Mouse (Mus musculus): ENCODE data around the gene Gm49661. TPM values are rescaled to one million over a fixed set of nuclear protein-coding genes. Genes with fewer than 3 reads are reported as not detected.

Gm49661 gene
- polyA plus RNA-seq, 1 experiment, result not detected

- no peaks in the 10 kb centered on the region; the same call in 1 of the 2 replicates for H3K4me1 ChIP-seq (ENCODE audit: control insufficient read depth, insufficient read depth, low read length)
- 8% methylated on average over 51 of the region's 52 CpGs for WGBS
- H3K4me3 ChIP-seq (replicated peaks; ENCODE audit: control insufficient read depth, low read depth, low read length), result no peak overlapping the region
- TF ChIP-seq CTCF (IDR thresholded peaks at IDR 0.05; ENCODE audit: control insufficient read depth, insufficient read depth, low read length), result peak; percentile 82
- TF ChIP-seq POLR2A (IDR thresholded peaks at IDR 0.05; ENCODE audit: borderline replicate concordance, control insufficient read depth, low read depth, low read length), result no peak
- no peak overlapping the region for H3K27ac ChIP-seq (ENCODE audit: control insufficient read depth, insufficient read depth, low read depth, low read length, poor library complexity)
Observed at GRCm38 (mm10) chr8:84928456-84929306, 40.6 kb downstream of the Gm49661 start.

GRCm38 (mm10) chr8:84927513-84927912 is 41.7 kb downstream of the Gm49661 start:
- 75% methylated on average over 1 of the region's 1 CpGs for WGBS
- TF ChIP-seq POLR2A (IDR thresholded peaks at IDR 0.05; ENCODE audit: borderline replicate concordance, control insufficient read depth, low read depth, low read length) (no peak), CTCF (IDR thresholded peaks at IDR 0.05; ENCODE audit: control insufficient read depth, insufficient read depth, low read length) (no peak)
- no peaks in the 10 kb centered on the region; the same call in 1 of the 2 replicates for H3K4me1 ChIP-seq (ENCODE audit: control insufficient read depth, insufficient read depth, low read length)
- H3K4me3 ChIP-seq (replicated peaks; ENCODE audit: control insufficient read depth, low read depth, low read length), result no peak overlapping the region
- H3K27ac ChIP-seq (ENCODE audit: control insufficient read depth, insufficient read depth, low read depth, low read length, poor library complexity), result no peak overlapping the region

- 30% methylated on average over 7 of the region's 7 CpGs for WGBS
- H3K4me1 ChIP-seq (ENCODE audit: control insufficient read depth, insufficient read depth, low read length), result no peaks in the 10 kb centered on the region; the same call in 1 of the 2 replicates
- no peak overlapping the region for H3K27ac ChIP-seq (ENCODE audit: control insufficient read depth, insufficient read depth, low read depth, low read length, poor library complexity)
- TF ChIP-seq CTCF (IDR thresholded peaks at IDR 0.05; ENCODE audit: control insufficient read depth, insufficient read depth, low read length) (no peak), POLR2A (IDR thresholded peaks at IDR 0.05; ENCODE audit: borderline replicate concordance, control insufficient read depth, low read depth, low read length) (no peak)
- no peak overlapping the region for H3K4me3 ChIP-seq (replicated peaks; ENCODE audit: control insufficient read depth, low read depth, low read length)
Observed at GRCm38 (mm10) chr8:84925557-84925956, 43.7 kb downstream of the Gm49661 start.

GRCm38 (mm10) chr8:84921596-84921995 is 47.6 kb downstream of the Gm49661 start:
- 77% methylated on average over 2 of the region's 2 CpGs for WGBS
- no peak overlapping the region for H3K27ac ChIP-seq (ENCODE audit: control insufficient read depth, insufficient read depth, low read depth, low read length, poor library complexity)
- H3K4me3 ChIP-seq (replicated peaks; ENCODE audit: control insufficient read depth, low read depth, low read length), result no peak overlapping the region
- no peaks in the 10 kb centered on the region for H3K4me1 ChIP-seq (ENCODE audit: control insufficient read depth, insufficient read depth, low read length)
- TF ChIP-seq POLR2A (IDR thresholded peaks at IDR 0.05; ENCODE audit: borderline replicate concordance, control insufficient read depth, low read depth, low read length) (no peak), CTCF (IDR thresholded peaks at IDR 0.05; ENCODE audit: control insufficient read depth, insufficient read depth, low read length) (no peak)

GRCm38 (mm10) chr8:84918646-84919045 is 50.6 kb downstream of the Gm49661 start:
- Histone ChIP-seq H3K4me1 (ENCODE audit: control insufficient read depth, insufficient read depth, low read length) (no peaks in the 10 kb centered on the region), H3K4me3 (replicated peaks; ENCODE audit: control insufficient read depth, low read depth, low read length) (no peak overlapping the region), H3K27ac (ENCODE audit: control insufficient read depth, insufficient read depth, low read depth, low read length, poor library complexity) (no peak overlapping the region)
- TF ChIP-seq POLR2A (IDR thresholded peaks at IDR 0.05; ENCODE audit: borderline replicate concordance, control insufficient read depth, low read depth, low read length), result no peak
- no peak for TF ChIP-seq CTCF (IDR thresholded peaks at IDR 0.05; ENCODE audit: control insufficient read depth, insufficient read depth, low read length)
- 88% methylated on average over 15 of the region's 15 CpGs for WGBS

GRCm38 (mm10) chr8:84917781-84918180 is 51.5 kb downstream of the Gm49661 start:
- Histone ChIP-seq H3K4me3 (replicated peaks; ENCODE audit: control insufficient read depth, low read depth, low read length) (no peak overlapping the region), H3K27ac (ENCODE audit: control insufficient read depth, insufficient read depth, low read depth, low read length, poor library complexity) (no peak overlapping the region), H3K4me1 (ENCODE audit: control insufficient read depth, insufficient read depth, low read length) (peaks cover 3% of the 10 kb centered on the region)
- TF ChIP-seq POLR2A (IDR thresholded peaks at IDR 0.05; ENCODE audit: borderline replicate concordance, control insufficient read depth, low read depth, low read length) (no peak), CTCF (IDR thresholded peaks at IDR 0.05; ENCODE audit: control insufficient read depth, insufficient read depth, low read length) (no peak)
- WGBS, result 61% methylated on average over 20 of the region's 20 CpGs

Other genes with a start within 250 kb of the Gm49661 start
- 12.0 and 27.2 TPM in 2 replicates for gene G430095P16Rik, start 246.4 kb downstream of the Gm49661 start, polyA plus RNA-seq (2011; ENCODE audit: insufficient read depth, insufficient read length, low replicate concordance, missing spikeins)
- 20.6 and 23.7 TPM in 2 replicates for gene Nfix, start 169.1 kb downstream of the Gm49661 start, polyA plus RNA-seq (2011; ENCODE audit: insufficient read depth, insufficient read length, low replicate concordance, missing spikeins)
- 2.2 and 3.3 TPM in 2 replicates for gene Dand5, start 146.6 kb downstream of the Gm49661 start, polyA plus RNA-seq (2011; ENCODE audit: insufficient read depth, insufficient read length, low replicate concordance, missing spikeins)
- gene Gadd45gip1, start 137.9 kb downstream of the Gm49661 start, polyA plus RNA-seq (2011; ENCODE audit: insufficient read depth, insufficient read length, low replicate concordance, missing spikeins), result 9.2 and 20.5 TPM in 2 replicates
- gene Rad23a, start 128.8 kb downstream of the Gm49661 start, polyA plus RNA-seq (2011; ENCODE audit: insufficient read depth, insufficient read length, low replicate concordance, missing spikeins), result 169 and 222 TPM in 2 replicates
- gene Calr, start 122.5 kb downstream of the Gm49661 start, polyA plus RNA-seq (2011; ENCODE audit: insufficient read depth, insufficient read length, low replicate concordance, missing spikeins), result 342 and 475 TPM in 2 replicates
- 36.6 and 59.1 TPM in 2 replicates for gene Farsa, start 112.4 kb downstream of the Gm49661 start, polyA plus RNA-seq (2011; ENCODE audit: insufficient read depth, insufficient read length, low replicate concordance, missing spikeins)
- 32.6 and 36.7 TPM in 2 replicates for gene Syce2, start 97.3 kb downstream of the Gm49661 start, polyA plus RNA-seq (2011; ENCODE audit: insufficient read depth, insufficient read length, low replicate concordance, missing spikeins)
- 19.1 and 33.0 TPM in 2 replicates for gene Gcdh, start 75.5 kb downstream of the Gm49661 start, polyA plus RNA-seq (2011; ENCODE audit: insufficient read depth, insufficient read length, low replicate concordance, missing spikeins)
- gene Klf1, start 67.5 kb downstream of the Gm49661 start, polyA plus RNA-seq (2011; ENCODE audit: insufficient read depth, insufficient read length, low replicate concordance, missing spikeins), result 142 and 168 TPM in 2 replicates
- 35.0 and 54.0 TPM in 2 replicates for gene Dnase2a, start 60.9 kb downstream of the Gm49661 start, polyA plus RNA-seq (2011; ENCODE audit: insufficient read depth, insufficient read length, low replicate concordance, missing spikeins)
- gene Mast1, start 32.1 kb downstream of the Gm49661 start, polyA plus RNA-seq (2011; ENCODE audit: insufficient read depth, insufficient read length, low replicate concordance, missing spikeins), result not detected in 2 replicates
- gene Rtbdn, start 22.4 kb downstream of the Gm49661 start, polyA plus RNA-seq (2011; ENCODE audit: insufficient read depth, insufficient read length, low replicate concordance, missing spikeins), result not detected in 2 replicates
- gene Prdx2, start 154 bp upstream of the Gm49661 start, polyA plus RNA-seq (2011; ENCODE audit: insufficient read depth, insufficient read length, low replicate concordance, missing spikeins), result 1,113 and 1,804 TPM in 2 replicates
- gene Rnaseh2a, start 334 bp upstream of the Gm49661 start, polyA plus RNA-seq (2011; ENCODE audit: insufficient read depth, insufficient read length, low replicate concordance, missing spikeins), result 40.8 and 54.9 TPM in 2 replicates
- gene Junb, start 9.3 kb upstream of the Gm49661 start, polyA plus RNA-seq (2011; ENCODE audit: insufficient read depth, insufficient read length, low replicate concordance, missing spikeins), result 11.1 and 18.4 TPM in 2 replicates
- 3.5 and 7.3 TPM in 2 replicates for gene Hook2, start 21.2 kb upstream of the Gm49661 start, polyA plus RNA-seq (2011; ENCODE audit: insufficient read depth, insufficient read length, low replicate concordance, missing spikeins)
- not detected in 2 replicates for gene Best2, start 45.1 kb upstream of the Gm49661 start, polyA plus RNA-seq (2011; ENCODE audit: insufficient read depth, insufficient read length, low replicate concordance, missing spikeins)
- gene Asna1, start 55.8 kb upstream of the Gm49661 start, polyA plus RNA-seq (2011; ENCODE audit: insufficient read depth, insufficient read length, low replicate concordance, missing spikeins), result 20.7 and 46.6 TPM in 2 replicates
- 240 and 300 TPM in 2 replicates for gene Trir, start 57.4 kb upstream of the Gm49661 start, polyA plus RNA-seq (2011; ENCODE audit: insufficient read depth, insufficient read length, low replicate concordance, missing spikeins)
- gene Tnpo2, start 67.5 kb upstream of the Gm49661 start, polyA plus RNA-seq (2011; ENCODE audit: insufficient read depth, insufficient read length, low replicate concordance, missing spikeins), result 35.5 and 49.9 TPM in 2 replicates
- 4.1 and 14.3 TPM in 2 replicates for gene Fbxw9, start 90.6 kb upstream of the Gm49661 start, polyA plus RNA-seq (2011; ENCODE audit: insufficient read depth, insufficient read length, low replicate concordance, missing spikeins)
- gene Gm5741, start 98.5 kb upstream of the Gm49661 start, polyA plus RNA-seq (2011; ENCODE audit: insufficient read depth, insufficient read length, low replicate concordance, missing spikeins), result 4.3 TPM in 1 of 2 replicates, not detected in the other
- 31.0 and 39.6 TPM in 2 replicates for gene Dhps, start 102.3 kb upstream of the Gm49661 start, polyA plus RNA-seq (2011; ENCODE audit: insufficient read depth, insufficient read length, low replicate concordance, missing spikeins)
- gene Wdr83os, start 111.3 kb upstream of the Gm49661 start, polyA plus RNA-seq (2011; ENCODE audit: insufficient read depth, insufficient read length, low replicate concordance, missing spikeins), result 26.9 and 42.0 TPM in 2 replicates
- gene Wdr83, start 111.9 kb upstream of the Gm49661 start, polyA plus RNA-seq (2011; ENCODE audit: insufficient read depth, insufficient read length, low replicate concordance, missing spikeins), result 57.4 and 100 TPM in 2 replicates
- gene Man2b1, start 113.8 kb upstream of the Gm49661 start, polyA plus RNA-seq (2011; ENCODE audit: insufficient read depth, insufficient read length, low replicate concordance, missing spikeins), result 19.2 and 64.3 TPM in 2 replicates
- not detected in 2 replicates for gene Zfp791, start 153.7 kb upstream of the Gm49661 start, polyA plus RNA-seq (2011; ENCODE audit: insufficient read depth, insufficient read length, low replicate concordance, missing spikeins)
- gene Cks1brt, start 182.5 kb upstream of the Gm49661 start, polyA plus RNA-seq (2011; ENCODE audit: insufficient read depth, insufficient read length, low replicate concordance, missing spikeins), result not detected in 2 replicates